12 mouse cellular contexts compared by ENCODE assay signal in genomic region chr16:6986031-6986430, GRCm38 (mm10).
DNase-seq lines count a peak whose midpoint lies in the region; ATAC-seq and TF ChIP-seq lines count a peak whose summit lies in the region.
"Had no signal": no experiment of that assay in that cellular context is flagged by ENCODE, and none has a peak within 500 bp of the region (broad histone marks: within the 10 kb centered on the region; RNA-seq: fewer than 3 reads in every experiment).

No protein-coding gene starts in this region.

- no peaks in the 10 kb centered on the region for H3K27me3 ChIP-seq in lung, embryonic 15.5 days
- H3K27me3 ChIP-seq: megakaryocyte, embryonic 14.5 days had no signal

- intact Hi-C loops in gastrocnemius, postnatal 36 days (cut with DNase I) = no loop called here
- intact Hi-C loops in left cerebral cortex, postnatal 14 days (cut with DNase I) = no loop called here
- intact Hi-C loops in left cerebral cortex, adult 2 months (cut with DNase I) = loop anchor here (5.0 kb wide), 1 partner anchor 39 kb away; no protein-coding TSS in a partner anchor

- peak; percentile 5 for DNase-seq in gastrocnemius, adult 18-20 months (ENCODE audit: low spot score)
- no peak for DNase-seq in gastrocnemius, postnatal 36 days
- peak; percentile 38 to 53 for DNase-seq in left cerebral cortex, postnatal 14 days (ENCODE audit: low spot score in 2 of 2)
- no peak for DNase-seq in left cerebral cortex, adult 2 months (ENCODE audit: extremely low spot score in 1 of 2, low spot score in 2 of 2)
- DNase-seq in cerebellum, postnatal 10 days = peak; percentile 93 to 94
- DNase-seq in thymus, adult 18-20 months = no peak
- no peak for DNase-seq in retina, embryonic 14.5 days (ENCODE audit: low spot score)

- no peak overlapping the region for H3K27ac ChIP-seq in left cerebral cortex, adult 2 months
- H3K27ac ChIP-seq in lung, embryonic 15.5 days = 0 out of 2 replicates have a peak overlapping the region, but pooled peaks have one; percentile 30

- peak; percentile 88 for ATAC-seq in lung, embryonic 15.5 days (ENCODE audit: borderline replicate concordance, extremely low read depth, low FRiP score, low TSS enrichment)
- ATAC-seq: activated CD4-positive, CD25-positive, alpha-beta regulatory T cell, adult 4 months; CD4-positive, CD25-positive, alpha-beta regulatory T cell, adult 4 months had no signal

- no peak overlapping the region for H3K4me3 ChIP-seq in left cerebral cortex, adult 2 months
- no peak overlapping the region for H3K4me3 ChIP-seq in lung, embryonic 15.5 days
- H3K4me3 ChIP-seq: erythroblast, embryonic 14.5 days; megakaryocyte, embryonic 14.5 days had no signal

- no peak overlapping the region for H3K9ac ChIP-seq in lung, embryonic 15.5 days

- H3K4me1 ChIP-seq in lung, embryonic 15.5 days = peaks cover 5% of the 10 kb centered on the region; the same call in 1 of the 2 replicates
- H3K4me1 ChIP-seq: megakaryocyte, embryonic 14.5 days had no signal

- no peaks in the 10 kb centered on the region for H3K36me3 ChIP-seq in lung, embryonic 15.5 days

- no peak overlapping the region for H3K4me2 ChIP-seq in lung, embryonic 15.5 days

- TF ChIP-seq CTCF in left cerebral cortex, adult 2 months (IDR thresholded peaks at IDR 0.05) = no peak

- no peaks in the 10 kb centered on the region for H3K9me3 ChIP-seq in lung, embryonic 15.5 days
- H3K9me3 ChIP-seq: megakaryocyte, embryonic 14.5 days had no signal

Comparison
In these comparisons a context has a peak if more than half of its experiments do, and no peak if none do; other contexts are left out.
1. DNase-seq: peak in gastrocnemius, adult 18-20 months (single experiment), left cerebral cortex, postnatal 14 days (2 of 2) and cerebellum, postnatal 10 days (2 of 2); none in gastrocnemius, postnatal 36 days (0 of 2), left cerebral cortex, adult 2 months (0 of 2), thymus, adult 18-20 months (0 of 2) and retina, embryonic 14.5 days (single experiment).